Mouse (Mus musculus) forebrain, postnatal 0 days (tissue): Measurements from ENCODE around the gene Olfr976. TPM values are rescaled to one million over a fixed set of nuclear protein-coding genes. Genes with fewer than 3 reads are reported as not detected.
"Not testable (repeated sequence)": the region's sequence is repeated elsewhere in the genome, so short reads cannot be mapped to it uniquely, and the experiment has no call there.

Experiments used
- ATAC-seq: fragments of 200-750 bp; cut with Nextera tagmentation; 2 replicates; pipeline ENCODE4 v1.8.0; 2017; ENCODE audit warnings: mild to moderate bottlenecking, moderate library complexity
- DNase-seq: peaks from one replicate; pipeline ENCODE4 v3.0.0-alpha.2; 2015
- H3K27ac ChIP-seq: fragments of 300-500 bp; sonication (generic); 2 replicates; pipeline ENCODE4 v1.5.1; 2014; ENCODE audit warnings: low read depth, mild to moderate bottlenecking, antibody characterized with exemption, low read length, moderate library complexity, mixed read lengths
- H3K27me3 ChIP-seq: fragments of 300-500 bp; sonication (generic); 2 replicates; pipeline ENCODE4 v1.6.1; 2014; ENCODE audit warnings: mild to moderate bottlenecking, low read length, mixed read lengths; ENCODE audit not compliant: insufficient read depth
- H3K36me3 ChIP-seq: fragments of 300-500 bp; sonication (generic); 2 replicates; pipeline ENCODE4 v1.6.1; 2014; ENCODE audit warnings: mild to moderate bottlenecking, moderate library complexity; ENCODE audit not compliant: insufficient read depth
- H3K4me1 ChIP-seq: fragments of 300-500 bp; sonication (generic); 2 replicates; pipeline ENCODE4 v1.6.1; 2014; ENCODE audit warnings: antibody characterized with exemption; ENCODE audit not compliant: insufficient read depth
- H3K4me2 ChIP-seq: fragments of 300-500 bp; sonication (generic); 2 replicates; pipeline ENCODE4 v1.6.1; 2014; ENCODE audit warnings: low read depth, mild to moderate bottlenecking, moderate library complexity
- H3K4me3 ChIP-seq: fragments of 300-500 bp; sonication (generic); 2 replicates; pipeline ENCODE4 v1.5.1; 2014; ENCODE audit warnings: low read depth, low read length, mixed read lengths
- H3K9ac ChIP-seq: fragments of 300-500 bp; sonication (generic); 2 replicates; pipeline ENCODE4 v1.6.1; 2014; ENCODE audit warnings: mild to moderate bottlenecking
- H3K9me3 ChIP-seq: fragments of 300-500 bp; sonication (generic); 2 replicates; pipeline ENCODE4 v1.6.1; 2016; ENCODE audit warnings: low read length
- CTCF ChIP-seq: sonication (generic); IDR thresholded peaks from 2 replicates; pipeline ENCODE4 v1.5.1; 2016; ENCODE audit warnings: antibody characterized with exemption, control low read depth, low read depth
- WGBS: fragments of 180-500 bp; shearing (Covaris S2); extraction: QIAGEN DNeasy Blood & Tissue Kit; methylation state at CpG from one replicate; pipeline ENCODE4 v1.1.7; 2014; 5-methylcytosine and 5-hydroxymethylcytosine counted together
- polyA plus RNA-seq: library from polyadenylated mRNA; unstranded; fragments of >200 nt; fragmentation: Nextera tagmentation; extraction: Ambion mirVana; gene quantifications from 2 replicates; pipeline ENCODE4 v1.2.1, GENCODE M21; 2015
- total RNA-seq: library from RNA; depleted of rRNA; stranded (reverse); fragments of >200 nt; gene quantifications from 2 replicates; pipeline ENCODE4 v1.2.3, GENCODE M21; 2014; rRNA removed

Gene Olfr976
- not detected in 2 replicates for total RNA-seq
- polyA plus RNA-seq, result not detected in 2 replicates

DNA sequence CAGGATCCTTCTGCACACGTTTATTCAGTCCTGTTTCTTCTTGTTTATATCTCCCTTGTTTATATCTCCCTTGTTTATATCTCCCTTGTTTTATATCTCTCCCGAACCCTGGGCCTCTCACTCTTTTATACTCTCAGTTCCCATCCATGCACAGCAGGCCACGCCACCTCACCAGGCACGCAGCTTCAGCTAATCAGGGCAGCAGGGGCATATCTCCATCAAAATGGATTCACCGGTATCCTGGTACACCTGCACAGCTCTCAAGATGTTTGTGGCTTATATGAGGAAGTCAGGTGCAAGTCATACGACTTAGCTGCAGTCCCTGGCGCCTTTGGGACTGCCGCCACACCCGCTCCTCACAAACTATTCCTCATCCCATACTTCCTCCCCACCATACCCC is at the start of gene Olfr976:
Gene Olfr976 (minus strand): TSS at position 101 of the 400 bp plus-strand sequence.
- not testable (repeated sequence) for H3K4me1 ChIP-seq, H3K9me3 ChIP-seq, ATAC-seq, DNase-seq, H3K27ac ChIP-seq, H3K9ac ChIP-seq, H3K27me3 ChIP-seq, H3K36me3 ChIP-seq, H3K4me2 ChIP-seq, H3K4me3 ChIP-seq
- WGBS, result 88% methylated on average over 7 of the region's 9 CpGs

- ATAC-seq (no peak), DNase-seq (no peak)
- no peak within 1 kb of the TSS for H3K4me2 ChIP-seq
- no peak within 1 kb of the TSS for H3K4me3 ChIP-seq
- H3K27ac ChIP-seq, result no peak within 1 kb of the TSS
- no peak within 1 kb of the TSS for H3K9ac ChIP-seq
- no peaks in the 10 kb centered on the region for H3K36me3 ChIP-seq
- H3K9me3 ChIP-seq, result no peaks in the 10 kb centered on the region
- no peak for TF ChIP-seq CTCF
- H3K4me1 ChIP-seq, result no peaks in the 10 kb centered on the region
- H3K27me3 ChIP-seq, result no peaks in the 10 kb centered on the region
- 80% methylated on average over 1 of the region's 1 CpGs for WGBS
Observed at GRCm38 (mm10) chr9:40009482-40009881, 48.5 kb upstream of the Olfr976 start, which contains the start of gene Olfr980. Gene Olfr980 (minus strand): TSS chr9:40009582.

DNA sequence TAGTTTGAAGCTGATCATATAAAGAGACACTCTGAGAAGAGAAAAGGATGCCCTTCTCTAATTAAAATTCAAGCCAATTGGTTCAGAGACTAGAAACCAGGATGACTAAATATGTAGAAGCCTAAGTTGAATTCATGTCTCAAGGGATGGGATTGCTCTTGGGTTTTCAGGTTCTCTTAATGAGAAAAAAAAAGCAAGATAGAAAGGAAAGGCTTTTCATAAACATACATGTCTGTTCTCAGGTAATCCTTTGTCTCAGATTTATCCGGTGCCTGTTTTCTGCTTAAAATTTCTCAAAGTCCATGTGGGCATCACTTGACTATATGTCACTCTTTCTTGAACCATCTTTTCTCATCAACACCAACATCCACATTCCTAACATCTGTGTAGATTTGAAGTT is 42.4 kb upstream of the Olfr976 start, which contains the start of gene Olfr979:
Gene Olfr979 (minus strand): TSS at position 101 of the 400 bp plus-strand sequence.
- ATAC-seq, result no peak
- WGBS, result 100% methylated on average over 1 of the region's 1 CpGs
- H3K27me3 ChIP-seq, result no peaks in the 10 kb centered on the region

GRCm38 (mm10) chr9:39991813-39992212 is 30.9 kb upstream of the Olfr976 start, which contains the start of gene Olfr978:
Gene Olfr978 (plus strand): TSS chr9:39992113.
- no peak within 1 kb of the TSS for H3K9ac ChIP-seq
- ATAC-seq, result no peak
- TF ChIP-seq CTCF, result no peak

More for the DNA sequence above, 42.4 kb upstream of the Olfr976 start, which contains the start of gene Olfr979:
- TF ChIP-seq CTCF, result no peak
- H3K4me2 ChIP-seq, result no peak within 1 kb of the TSS
- no peak within 1 kb of the TSS for H3K4me3 ChIP-seq
- H3K9me3 ChIP-seq, result no peaks in the 10 kb centered on the region
- DNase-seq, result no peak
- no peaks in the 10 kb centered on the region for H3K4me1 ChIP-seq
- no peaks in the 10 kb centered on the region for H3K36me3 ChIP-seq
- H3K27ac ChIP-seq, result no peak within 1 kb of the TSS
- H3K9ac ChIP-seq, result no peak within 1 kb of the TSS

GRCm38 (mm10) chr9:39976581-39977145 is 15.7 kb upstream of the Olfr976 start:
- 75% methylated on average over 1 of the region's 1 CpGs for WGBS
- not testable (repeated sequence) for ATAC-seq, DNase-seq, H3K4me1 ChIP-seq, H3K9ac ChIP-seq, H3K27me3 ChIP-seq, H3K36me3 ChIP-seq, H3K27ac ChIP-seq, H3K9me3 ChIP-seq, H3K4me2 ChIP-seq, H3K4me3 ChIP-seq

More at GRCm38 (mm10) chr9:39991813-39992212, 30.9 kb upstream of the Olfr976 start, which contains the start of gene Olfr978:
- H3K9me3 ChIP-seq, result no peaks in the 10 kb centered on the region
- H3K27me3 ChIP-seq, result no peaks in the 10 kb centered on the region
- no peaks in the 10 kb centered on the region for H3K36me3 ChIP-seq
- DNase-seq, result no peak
- 90% methylated on average over 2 of the region's 2 CpGs for WGBS
- H3K4me2 ChIP-seq, result no peak within 1 kb of the TSS
- no peak within 1 kb of the TSS for H3K4me3 ChIP-seq
- no peak within 1 kb of the TSS for H3K27ac ChIP-seq
- no peaks in the 10 kb centered on the region for H3K4me1 ChIP-seq

DNA sequence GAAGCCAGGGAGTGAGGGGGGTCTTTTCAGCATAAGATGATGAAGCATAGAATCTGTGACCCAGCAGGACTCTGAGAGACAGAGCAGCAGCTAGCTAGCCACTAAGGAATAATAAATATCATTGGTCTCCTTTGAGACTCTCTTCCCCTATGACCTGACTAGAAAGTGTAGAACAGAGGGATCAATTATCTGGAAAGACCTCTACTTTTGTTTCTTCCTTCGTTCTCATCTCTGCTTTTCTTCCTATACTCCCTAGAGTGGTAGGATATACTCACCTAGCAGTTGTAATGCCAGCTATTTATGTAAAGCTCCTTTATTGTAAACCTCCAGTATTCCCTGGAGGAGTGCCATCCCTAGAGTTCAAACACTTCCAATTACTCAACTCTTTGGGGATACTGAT is 9.0 kb downstream of the Olfr976 start, which contains the start of gene Olfr975:
Gene Olfr975 (minus strand): TSS at position 101 of the 400 bp plus-strand sequence.
- H3K9me3 ChIP-seq, result no peaks in the 10 kb centered on the region
- H3K9ac ChIP-seq, result no peak within 1 kb of the TSS
- H3K27ac ChIP-seq, result no peak within 1 kb of the TSS
- no peaks in the 10 kb centered on the region for H3K4me1 ChIP-seq
- TF ChIP-seq CTCF, result no peak
- no peaks in the 10 kb centered on the region for H3K36me3 ChIP-seq
- 73% methylated on average over 1 of the region's 1 CpGs for WGBS
- H3K4me3 ChIP-seq, result no peak within 1 kb of the TSS
- H3K4me2 ChIP-seq, result no peak within 1 kb of the TSS
- DNase-seq (no peak), ATAC-seq (no peak)
- no peaks in the 10 kb centered on the region for H3K27me3 ChIP-seq

- 82% methylated on average over 1 of the region's 1 CpGs for WGBS
- H3K36me3 ChIP-seq, result no peaks in the 10 kb centered on the region
- H3K9me3 ChIP-seq, result no peaks in the 10 kb centered on the region
- no peak for TF ChIP-seq CTCF
- H3K9ac ChIP-seq, result no peak within 1 kb of the TSS
- ATAC-seq, result no peak
- no peak within 1 kb of the TSS for H3K4me3 ChIP-seq
- no peak within 1 kb of the TSS for H3K27ac ChIP-seq
- no peaks in the 10 kb centered on the region for H3K4me1 ChIP-seq
- no peaks in the 10 kb centered on the region for H3K27me3 ChIP-seq
- no peak for DNase-seq
- H3K4me2 ChIP-seq, result no peak within 1 kb of the TSS
Observed at GRCm38 (mm10) chr9:39937201-39937600, 23.7 kb downstream of the Olfr976 start, which contains the start of gene Olfr974. Gene Olfr974 (plus strand): TSS chr9:39937501.

GRCm38 (mm10) chr9:39928837-39929236 is 32.1 kb downstream of the Olfr976 start:
- H3K36me3 ChIP-seq, H3K4me1 ChIP-seq, H3K4me2 ChIP-seq, DNase-seq, H3K27me3 ChIP-seq, H3K27ac ChIP-seq, H3K9me3 ChIP-seq, H3K4me3 ChIP-seq, H3K9ac ChIP-seq: not testable (repeated sequence)
- peak; percentile 74 for ATAC-seq
- WGBS, result 39% methylated on average over 1 of the region's 1 CpGs

GRCm38 (mm10) chr9:39927975-39928836 is 32.7 kb downstream of the Olfr976 start:
- ATAC-seq, result peak; percentile 99
- not testable (repeated sequence) for H3K9me3 ChIP-seq

More at GRCm38 (mm10) chr9:39927975-39928836, 32.7 kb downstream of the Olfr976 start:
- not testable (repeated sequence) for H3K36me3 ChIP-seq, H3K27me3 ChIP-seq, H3K9ac ChIP-seq, H3K4me2 ChIP-seq, H3K27ac ChIP-seq, H3K4me1 ChIP-seq, DNase-seq, H3K4me3 ChIP-seq
- WGBS, result no CpG with 5 or more reads among the region's 4 CpGs
